Mouse (Mus musculus) small intestine, adult 2 months (tissue): ENCODE data around the gene Srsf5. TPM values are rescaled to one million over a fixed set of nuclear protein-coding genes. Genes with fewer than 3 reads are reported as not detected.
A peak's percentile ranks its signal among the peaks of the same experiment; 100 is the strongest.

Source experiments
- H3K27ac ChIP-seq: fragments of 200-500 bp; 2 replicates; pipeline ENCODE4 v1.5.1; 2012; ENCODE audit warnings: low read depth, low read length, control low read depth, inconsistent platforms; ENCODE audit not compliant: insufficient read depth
- H3K27me3 ChIP-seq: fragments of 200-500 bp; 2 replicates; pipeline ENCODE4 v1.6.1; 2012; ENCODE audit warnings: mild to moderate bottlenecking, moderate library complexity, low read length, inconsistent platforms; ENCODE audit not compliant: control insufficient read depth, insufficient read depth
- H3K36me3 ChIP-seq: fragments of 200-500 bp; 2 replicates; pipeline ENCODE4 v1.6.1; 2012; ENCODE audit warnings: mild to moderate bottlenecking, low read length, control low read depth, inconsistent platforms; ENCODE audit not compliant: control insufficient read depth, insufficient read depth
- H3K4me1 ChIP-seq: fragments of 200-500 bp; 2 replicates; pipeline ENCODE4 v1.6.1; 2012; ENCODE audit warnings: low read length, inconsistent platforms, mixed read lengths; ENCODE audit not compliant: control insufficient read depth, insufficient read depth, insufficient read length
- H3K4me3 ChIP-seq: fragments of 200-500 bp; 2 replicates; pipeline ENCODE4 v1.5.1; 2012; ENCODE audit warnings: low read depth, mild to moderate bottlenecking, control low read depth, inconsistent platforms, low read length, moderate library complexity
- CTCF ChIP-seq: fragments of 200-500 bp; IDR thresholded peaks from 2 replicates; pipeline ENCODE4 v1.5.1; 2012; ENCODE audit warnings: low read depth, mild to moderate bottlenecking, control low read depth, inconsistent platforms, low read length, moderate library complexity, mixed read lengths; ENCODE audit not compliant: insufficient replicate concordance, insufficient read length; ENCODE audit errors: extremely low read depth
- POLR2A ChIP-seq: fragments of 200-500 bp; IDR thresholded peaks from 2 replicates; pipeline ENCODE4 v1.6.1; 2012; ENCODE audit warnings: low read depth, mild to moderate bottlenecking, control low read depth, inconsistent platforms, low read length, moderate library complexity
- WGBS: fragments of 180-500 bp; shearing (Covaris S2); methylation state at CpG from one replicate; pipeline ENCODE4 v1.1.7; 2018; 5-methylcytosine and 5-hydroxymethylcytosine counted together
- polyA plus RNA-seq: library from polyadenylated mRNA; depleted of rRNA; stranded (reverse); fragments of >200 nt; gene quantifications from 2 replicates; pipeline ENCODE4 v1.2.3, GENCODE M21; 2012

Gene Srsf5
- polyA plus RNA-seq, 1 experiment = 250 TPM

- Histone ChIP-seq H3K27ac (no peak overlapping the region), H3K27me3 (no peaks in the 10 kb centered on the region), H3K4me1 (no peaks in the 10 kb centered on the region), H3K36me3 (no peaks in the 10 kb centered on the region), H3K4me3 (no peak overlapping the region)
- WGBS = under 1% methylated on average over 7 of the region's 7 CpGs
- TF ChIP-seq CTCF (peak; percentile 99; the same call in 1 of the 2 replicates), POLR2A (no peak)
Observed at GRCm38 (mm10) chr12:80982326-80982725, 37.0 kb downstream of the Srsf5 start.

- no peaks in the 10 kb centered on the region for H3K27me3 ChIP-seq
- TF ChIP-seq POLR2A = no peak
- 51% methylated on average over 9 of the region's 9 CpGs for WGBS
Observed at GRCm38 (mm10) chr12:80983695-80984094, 38.4 kb downstream of the Srsf5 start.

GRCm38 (mm10) chr12:80986628-80987027, 41.3 kb downstream of the Srsf5 start:
- TF ChIP-seq CTCF = no peak
- no peak for TF ChIP-seq POLR2A
- Histone ChIP-seq H3K4me3 (no peak overlapping the region), H3K4me1 (no peaks in the 10 kb centered on the region), H3K36me3 (no peaks in the 10 kb centered on the region), H3K27ac (no peak overlapping the region), H3K27me3 (no peaks in the 10 kb centered on the region; the same call in 1 of the 2 replicates)
- 75% methylated on average over 4 of the region's 4 CpGs for WGBS

More at GRCm38 (mm10) chr12:80983695-80984094, 38.4 kb downstream of the Srsf5 start:
- Histone ChIP-seq H3K36me3 (no peaks in the 10 kb centered on the region), H3K4me3 (no peak overlapping the region), H3K4me1 (no peaks in the 10 kb centered on the region), H3K27ac (no peak overlapping the region)

GRCm38 (mm10) chr12:80988286-80988685, 43.0 kb downstream of the Srsf5 start:
- H3K4me1 ChIP-seq = no peaks in the 10 kb centered on the region
- 70% methylated on average over 3 of the region's 3 CpGs for WGBS
- no peaks in the 10 kb centered on the region for H3K36me3 ChIP-seq
- no peak overlapping the region for H3K4me3 ChIP-seq
- no peak for TF ChIP-seq POLR2A
- no peak for TF ChIP-seq CTCF
- no peak overlapping the region for H3K27ac ChIP-seq
- H3K27me3 ChIP-seq = no peaks in the 10 kb centered on the region; the same call in 1 of the 2 replicates

- Histone ChIP-seq H3K4me1 (no peaks in the 10 kb centered on the region), H3K27me3 (no peaks in the 10 kb centered on the region; the same call in 1 of the 2 replicates), H3K36me3 (no peaks in the 10 kb centered on the region), H3K4me3 (no peak overlapping the region), H3K27ac (no peak overlapping the region)
- 89% methylated on average over 13 of the region's 13 CpGs for WGBS
- TF ChIP-seq POLR2A (no peak), CTCF (no peak)
Observed at GRCm38 (mm10) chr12:80990901-80991445, 45.7 kb downstream of the Srsf5 start.

- Histone ChIP-seq H3K4me3 (no peak overlapping the region), H3K27me3 (no peaks in the 10 kb centered on the region; the same call in 1 of the 2 replicates), H3K27ac (no peak overlapping the region), H3K36me3 (no peaks in the 10 kb centered on the region), H3K4me1 (no peaks in the 10 kb centered on the region)
- TF ChIP-seq POLR2A = no peak
- TF ChIP-seq CTCF = no peak
- WGBS = 69% methylated on average over 10 of the region's 10 CpGs
Observed at GRCm38 (mm10) chr12:80991806-80992205, 46.5 kb downstream of the Srsf5 start.

- Histone ChIP-seq H3K4me3 (no peak overlapping the region), H3K36me3 (no peaks in the 10 kb centered on the region), H3K27ac (no peak overlapping the region), H3K4me1 (no peaks in the 10 kb centered on the region), H3K27me3 (no peaks in the 10 kb centered on the region; the same call in none of the 2 replicates)
- WGBS = 75% methylated on average over 8 of the region's 8 CpGs
- TF ChIP-seq POLR2A = no peak
- TF ChIP-seq CTCF = no peak
Observed at GRCm38 (mm10) chr12:80992540-80993122, 47.3 kb downstream of the Srsf5 start.
